Mouse (Mus musculus) brain, embryonic 14.5 days (tissue): Measurements from ENCODE around the gene Asap2. TPM values are rescaled to one million over a fixed set of nuclear protein-coding genes. Genes with fewer than 3 reads are reported as not detected.
A peak's percentile ranks its signal among the peaks of the same experiment; 100 is the strongest.

Experiments
- DNase-seq: peaks from one replicate; pipeline ENCODE4 v3.0.0-alpha.2; 2011; ENCODE audit warnings: low read depth
- CTCF ChIP-seq: fragments of 200-500 bp; IDR thresholded peaks from 2 replicates; pipeline ENCODE4 v1.5.1; 2012; ENCODE audit warnings: inconsistent platforms, mild to moderate bottlenecking, moderate library complexity, borderline replicate concordance; ENCODE audit not compliant: insufficient read depth, insufficient read length; ENCODE audit errors: extremely low read depth
- POLR2A ChIP-seq: fragments of 200-500 bp; IDR thresholded peaks from 2 replicates; pipeline ENCODE4 v1.6.1; 2012; ENCODE audit warnings: mild to moderate bottlenecking, inconsistent platforms, borderline replicate concordance; ENCODE audit not compliant: poor library complexity, insufficient read depth, insufficient read length, severe bottlenecking; ENCODE audit errors: extremely low read depth
- polyA plus RNA-seq: library from polyadenylated mRNA; depleted of rRNA; stranded (reverse); fragments of >200 nt; gene quantifications from 2 replicates; pipeline ENCODE4 v1.2.3, GENCODE M21; 2012

The Asap2 gene
- polyA plus RNA-seq, 1 experiment = 36.0 TPM

- TF ChIP-seq POLR2A (no peak), CTCF (no peak)
- DNase-seq = no peak
Observed at GRCm38 (mm10) chr12:21140741-21141308, 150.6 kb downstream of the Asap2 start.

DNA sequence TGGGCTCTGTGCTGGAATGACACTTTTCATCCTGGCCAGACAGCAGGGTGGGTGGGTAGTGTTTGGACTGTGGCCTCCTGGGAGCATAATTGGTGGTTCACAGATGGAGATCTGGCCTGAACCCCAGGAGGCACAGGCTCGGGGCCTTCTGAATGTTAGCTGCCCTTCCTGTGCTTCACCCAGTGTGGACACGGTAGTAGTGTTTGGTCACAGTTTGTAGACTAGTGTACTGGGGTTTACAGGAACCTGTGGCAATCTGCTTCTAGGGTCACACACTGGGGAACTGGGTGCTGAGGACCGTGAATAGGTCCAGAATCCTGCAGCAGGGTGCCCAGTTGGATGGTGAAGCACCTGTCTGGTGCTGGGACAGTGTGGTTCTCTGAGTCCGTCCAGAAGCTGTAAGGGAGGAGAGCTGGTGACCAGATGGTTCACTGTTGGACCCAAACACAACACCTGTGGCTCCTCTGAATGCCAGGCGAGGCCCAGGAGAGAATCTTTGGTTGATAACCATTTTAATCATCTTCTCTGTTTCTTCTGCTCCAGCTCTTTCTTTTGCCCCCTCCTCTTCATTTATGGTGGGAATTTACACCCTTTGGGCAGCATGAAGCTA lies 151.5 kb downstream of the Asap2 start:
- TF ChIP-seq CTCF (no peak), POLR2A (no peak)
- no peak for DNase-seq

DNA sequence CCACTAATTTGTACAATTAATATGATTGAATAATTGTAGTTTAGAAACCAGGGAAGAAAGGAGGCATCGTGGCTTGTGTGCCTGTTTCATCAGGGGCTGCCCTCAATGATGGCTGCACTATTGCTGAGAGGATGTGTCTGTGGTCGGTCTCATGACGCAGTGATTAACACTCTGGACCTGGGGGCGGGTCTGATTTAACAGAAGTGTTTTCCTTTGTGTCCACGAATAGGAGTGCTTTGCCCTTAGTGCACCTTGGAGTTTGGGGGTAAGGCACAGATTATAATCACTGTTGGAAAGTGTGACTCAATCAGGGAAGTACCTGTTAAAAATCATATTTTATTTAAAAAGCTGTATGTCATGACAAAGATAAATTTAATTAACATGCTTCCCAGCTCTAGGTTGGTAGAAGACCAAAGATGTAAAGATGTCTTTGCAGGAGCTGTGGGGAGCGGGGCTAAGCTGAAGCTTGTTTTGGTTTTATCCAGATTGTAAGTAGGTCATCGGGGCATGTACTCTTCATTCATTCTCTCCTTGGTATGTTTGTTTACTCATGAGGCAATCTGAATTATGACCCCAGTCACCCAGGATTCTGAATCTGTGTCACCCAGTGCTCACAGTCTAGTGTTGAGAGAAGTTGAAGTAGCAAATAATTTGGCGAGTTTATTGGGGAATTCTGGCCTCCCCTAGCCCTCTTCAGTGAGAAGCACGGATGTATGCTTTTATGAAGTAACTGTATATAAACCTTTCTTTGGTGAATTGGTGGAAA lies 152.4 kb downstream of the Asap2 start:
- no peak for DNase-seq
- TF ChIP-seq POLR2A = no peak
- no peak for TF ChIP-seq CTCF

DNA sequence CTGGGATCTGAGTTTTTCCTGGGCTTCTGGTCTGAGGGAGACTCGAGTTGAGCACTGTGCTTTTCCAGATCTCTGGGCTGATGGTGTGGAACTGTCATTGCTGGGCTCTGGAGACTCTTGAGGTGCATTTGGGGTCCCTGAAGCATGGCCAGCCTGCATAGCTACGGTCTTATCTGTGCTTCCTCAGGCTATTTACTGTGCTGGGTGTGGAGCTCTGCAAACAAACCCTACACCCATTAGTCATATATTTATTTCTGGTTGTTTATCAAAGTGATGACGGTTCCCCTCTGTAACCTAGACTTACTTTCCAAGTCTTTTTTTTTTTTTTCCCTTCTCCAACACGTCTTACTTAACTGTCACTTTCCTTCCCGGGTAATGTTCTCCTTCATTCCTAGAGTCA lies 154.3 kb downstream of the Asap2 start:
- no peak for DNase-seq
- TF ChIP-seq CTCF (no peak), POLR2A (no peak)

- no peak for DNase-seq
- TF ChIP-seq CTCF (no peak), POLR2A (no peak)
Observed at GRCm38 (mm10) chr12:21145050-21145449, 154.8 kb downstream of the Asap2 start.

- no peak for DNase-seq
- TF ChIP-seq POLR2A (no peak), CTCF (no peak)
Observed at GRCm38 (mm10) chr12:21146826-21147225, 156.6 kb downstream of the Asap2 start.

- TF ChIP-seq CTCF = no peak
- no peak for TF ChIP-seq POLR2A
- DNase-seq = peak; percentile 83
Observed at GRCm38 (mm10) chr12:21153279-21153707, 163.0 kb downstream of the Asap2 start.

DNA sequence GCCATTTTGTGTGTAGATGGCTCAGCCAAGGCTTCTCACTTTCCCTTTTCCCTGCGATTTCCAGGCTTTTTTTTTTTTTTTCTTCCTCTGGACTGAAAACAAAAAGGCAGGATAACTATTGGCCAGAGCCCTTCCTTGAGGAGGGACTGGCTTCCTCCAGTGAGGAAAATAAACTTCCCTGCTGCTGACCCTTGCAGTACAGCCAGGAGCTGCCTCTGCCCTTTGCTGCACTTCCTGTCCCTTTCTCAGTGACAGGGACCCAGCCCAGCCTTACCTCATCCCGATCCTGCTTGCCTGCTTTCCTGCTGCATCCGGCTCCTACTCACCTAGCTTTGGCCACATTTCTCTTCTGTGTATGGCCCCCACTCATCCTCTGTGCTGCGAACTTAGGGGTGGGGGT lies 164.8 kb downstream of the Asap2 start:
- no peak for DNase-seq
- no peak for TF ChIP-seq CTCF
- TF ChIP-seq POLR2A = no peak

GRCm38 (mm10) chr12:21159304-21159703 lies 169.0 kb downstream of the Asap2 start:
- DNase-seq = no peak
- TF ChIP-seq CTCF (no peak), POLR2A (no peak)

DNA sequence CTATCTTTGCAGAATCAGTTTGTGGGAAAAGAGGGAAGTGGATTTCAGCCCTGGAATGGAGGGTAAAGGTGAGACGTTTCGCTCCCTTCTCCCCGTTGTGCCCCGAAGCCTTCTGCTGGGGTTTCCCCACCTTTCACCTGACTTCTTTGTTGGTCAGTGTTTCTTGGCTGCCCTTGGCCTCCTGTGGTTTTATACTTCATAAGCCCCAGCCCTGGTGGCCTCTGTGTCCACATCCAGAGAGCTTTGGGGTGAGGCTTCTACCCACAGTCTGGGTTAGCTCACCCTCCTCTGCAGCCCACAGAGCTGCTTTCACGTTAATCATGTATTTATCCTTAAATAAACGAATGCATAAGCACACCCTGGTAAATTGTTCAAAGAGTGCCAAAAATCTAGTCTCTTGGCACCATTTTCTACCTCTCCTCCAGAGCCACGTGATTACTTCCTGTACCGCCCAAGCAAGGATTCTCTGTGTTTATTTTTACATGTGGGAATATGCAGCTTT lies 170.1 kb downstream of the Asap2 start:
- peak; percentile 86 for DNase-seq
- no peak for TF ChIP-seq POLR2A
- TF ChIP-seq CTCF = no peak

- TF ChIP-seq CTCF = no peak
- DNase-seq = no peak
Observed at GRCm38 (mm10) chr12:21161841-21162240, 171.6 kb downstream of the Asap2 start.
